Mouse (Mus musculus) brain, embryonic 14.5 days (tissue): ENCODE results near the gene Mospd3.

ENCODE experiments used
- CTCF ChIP-seq: fragments of 200-500 bp; IDR thresholded peaks from 2 replicates; pipeline ENCODE4 v1.5.1; 2012; ENCODE audit warnings: inconsistent platforms, mild to moderate bottlenecking, moderate library complexity, borderline replicate concordance; ENCODE audit not compliant: insufficient read depth, insufficient read length; ENCODE audit errors: extremely low read depth
- POLR2A ChIP-seq: fragments of 200-500 bp; IDR thresholded peaks from 2 replicates; pipeline ENCODE4 v1.6.1; 2012; ENCODE audit warnings: mild to moderate bottlenecking, inconsistent platforms, borderline replicate concordance; ENCODE audit not compliant: poor library complexity, insufficient read depth, insufficient read length, severe bottlenecking; ENCODE audit errors: extremely low read depth

GRCm38 (mm10) chr5:137628498-137629305, 27.8 kb upstream of the Mospd3 start, which contains the start of the genes Fbxo24, Lrch4 and Gm20605:
- TF ChIP-seq POLR2A (peak; percentile 92), CTCF (no peak)
